Mouse (Mus musculus) adipose tissue, adult 10 weeks (tissue): Measurements from ENCODE around the gene Olfr517. TPM values are rescaled to one million over a fixed set of nuclear protein-coding genes. Genes with fewer than 3 reads are reported as not detected.

Experiments used
- polyA plus RNA-seq: library from polyadenylated mRNA; stranded (reverse); fragments of 350-450 nt; fragmentation: Illumina TruSeq; extraction: RNeasy Lipid Tissue Mini Kit (QIAGEN cat#74804); gene quantifications from one replicate; pipeline ENCODE4 v1.2.3, GENCODE M21; 2014; ENCODE audit warnings: low read depth, low replicate concordance

The Olfr517 gene
- polyA plus RNA-seq: not detected

GRCm38 (mm10) chr7:108872279-108872678 is at the start of gene Olfr517:
TSS of gene Olfr517 (minus strand) at chr7:108872379.

DNA sequence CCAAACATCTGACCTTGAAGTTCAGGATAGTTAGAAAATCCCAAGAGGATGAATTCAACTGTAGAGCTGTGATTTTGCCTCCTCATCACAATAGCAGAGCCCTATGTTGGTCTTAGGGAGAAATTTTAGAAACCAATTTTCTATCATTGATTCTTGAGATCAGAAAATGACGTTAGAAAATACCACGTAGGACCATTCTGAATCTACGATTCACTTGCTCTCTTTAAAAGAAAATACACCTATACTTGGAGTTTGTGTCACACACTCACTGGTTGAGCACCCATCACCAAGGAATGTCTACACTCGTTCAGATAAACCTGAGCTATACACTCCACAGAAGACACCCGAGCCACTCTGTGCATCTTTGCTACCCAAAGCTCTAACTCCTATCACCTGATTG is 22.1 kb upstream of the Olfr517 start, which contains the start of gene Olfr519:
Olfr519 (minus strand) TSS at position 101 of the 400 bp plus-strand sequence.

DNA sequence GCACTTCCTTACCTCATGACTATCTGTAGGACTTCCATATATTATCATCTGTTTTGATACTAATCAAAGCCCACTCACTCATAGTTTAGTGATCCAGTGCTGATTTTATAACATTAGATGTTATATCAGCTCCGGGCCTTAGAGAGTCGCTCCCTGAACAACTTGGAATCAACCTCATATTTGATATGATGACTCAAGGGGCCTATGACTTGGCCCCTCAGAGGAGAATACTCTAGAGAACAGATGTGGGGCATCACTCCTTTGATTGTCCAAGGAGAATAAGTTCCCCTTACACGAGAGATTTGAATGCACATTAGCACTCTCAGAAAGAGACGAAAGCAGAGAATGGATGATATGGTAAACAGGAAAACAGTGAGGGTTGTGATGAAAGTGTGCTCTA is 12.7 kb upstream of the Olfr517 start, which contains the start of gene Olfr518:
Olfr518 (minus strand) TSS at position 101 of the 400 bp plus-strand sequence.

DNA sequence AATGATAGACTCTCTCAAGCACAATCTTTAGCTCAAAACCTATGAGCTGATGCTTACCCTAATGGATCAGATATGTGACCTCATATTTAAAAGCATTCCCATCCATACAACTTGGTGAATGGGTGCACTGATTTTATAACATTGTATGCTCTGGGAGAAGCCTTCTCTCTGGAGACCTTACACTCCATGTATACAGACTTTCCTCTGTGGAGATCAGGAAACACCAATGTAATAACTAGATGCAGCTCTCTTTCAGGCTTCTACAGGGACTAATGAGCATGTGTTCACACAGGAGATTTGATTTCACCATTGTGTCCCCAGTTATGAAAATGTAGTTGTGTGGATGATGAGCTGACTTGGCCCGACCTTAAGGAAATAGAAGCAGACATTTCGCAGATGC is 21.8 kb downstream of the Olfr517 start, which contains the start of gene Olfr516:
Olfr516 (minus strand) TSS at position 101 of the 400 bp plus-strand sequence.

DNA sequence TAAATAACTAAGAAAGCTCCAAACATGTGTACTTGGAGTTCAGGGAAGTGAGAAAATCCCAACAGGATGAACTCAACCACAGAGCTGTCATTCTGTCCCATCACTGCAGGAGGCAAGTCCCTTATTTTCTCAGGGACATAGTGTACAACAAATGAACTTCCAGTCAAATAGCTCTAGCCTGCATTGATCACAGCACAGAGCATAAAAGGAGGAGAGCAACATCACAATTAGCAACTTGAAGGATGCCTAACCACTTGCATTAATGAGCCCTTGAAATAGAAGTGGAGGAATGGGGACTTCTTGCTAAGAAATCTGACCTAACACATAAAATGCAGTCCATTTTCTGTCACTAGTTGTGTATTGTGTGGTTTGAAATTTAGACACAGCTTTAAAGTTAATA is 46.3 kb downstream of the Olfr517 start, which contains the start of gene Olfr514:
Olfr514 (minus strand) TSS at position 101 of the 400 bp plus-strand sequence.

Other genes with a start within 250 kb of the Olfr517 start
- gene Olfr508, start 242.4 kb downstream of the Olfr517 start, polyA plus RNA-seq: not detected
- gene Olfr509, start 220.5 kb downstream of the Olfr517 start, polyA plus RNA-seq: not detected
- not detected for gene Olfr510, start 206.0 kb downstream of the Olfr517 start, polyA plus RNA-seq
- not detected for gene Olfr512, start 159.1 kb downstream of the Olfr517 start, polyA plus RNA-seq
- gene Olfr513, start 121.4 kb downstream of the Olfr517 start, polyA plus RNA-seq: not detected
- not detected for gene Olfr514, start 46.4 kb downstream of the Olfr517 start, polyA plus RNA-seq
- not detected for gene Olfr516, start 21.9 kb downstream of the Olfr517 start, polyA plus RNA-seq
- not detected for gene Olfr518, start 12.6 kb upstream of the Olfr517 start, polyA plus RNA-seq
- not detected for gene Olfr519, start 22.0 kb upstream of the Olfr517 start, polyA plus RNA-seq
- gene Nlrp10, start 57.8 kb upstream of the Olfr517 start, polyA plus RNA-seq: 0.97 TPM
- gene Eif3f, start 62.0 kb upstream of the Olfr517 start, polyA plus RNA-seq: 156 TPM
- gene Tub, start 78.0 kb upstream of the Olfr517 start, polyA plus RNA-seq: 0.55 TPM
- 2.6 TPM for gene Ric3, start 211.0 kb upstream of the Olfr517 start, polyA plus RNA-seq